Mouse (Mus musculus) forebrain, embryonic 11.5 days (tissue): ENCODE measurements around the gene Gm30083. TPM values are rescaled to one million over a fixed set of nuclear protein-coding genes. Genes with fewer than 3 reads are reported as not detected.

Experiments
- ATAC-seq: fragments of 200-750 bp; cut with Nextera tagmentation; replicated peaks from 2 replicates; pipeline ENCODE4 v1.8.0; 2017; ENCODE audit warnings: moderate TSS enrichment; ENCODE audit not compliant: low FRiP score
- DNase-seq: peaks from one replicate; pipeline ENCODE4 v3.0.0-alpha.2; 2017; ENCODE audit warnings: low spot score
- H3K27ac ChIP-seq: fragments of 300-500 bp; sonication (generic); 2 replicates; pipeline ENCODE4 v1.5.1; 2014; ENCODE audit warnings: low read depth, low read length
- H3K27me3 ChIP-seq: fragments of 300-500 bp; sonication (generic); 2 replicates; pipeline ENCODE4 v1.6.1; 2014; ENCODE audit warnings: mild to moderate bottlenecking, low read length, mixed read lengths; ENCODE audit not compliant: control insufficient read depth, insufficient read depth
- H3K36me3 ChIP-seq: fragments of 300-500 bp; sonication (generic); 2 replicates; pipeline ENCODE4 v1.6.1; 2014; ENCODE audit warnings: mild to moderate bottlenecking, low read length, moderate library complexity, mixed read lengths; ENCODE audit not compliant: control insufficient read depth, insufficient read depth
- H3K4me1 ChIP-seq: fragments of 300-500 bp; sonication (generic); replicated peaks from 2 replicates; pipeline ENCODE4 v1.6.1; 2014; ENCODE audit warnings: low read length, mixed read lengths; ENCODE audit not compliant: control insufficient read depth, insufficient read depth
- H3K4me2 ChIP-seq: fragments of 300-500 bp; sonication (generic); 2 replicates; pipeline ENCODE4 v1.6.1; 2014; ENCODE audit warnings: low read depth, mild to moderate bottlenecking, low read length, moderate library complexity, mixed read lengths; ENCODE audit not compliant: severe bottlenecking
- H3K4me3 ChIP-seq: fragments of 300-500 bp; sonication (generic); 2 replicates; pipeline ENCODE4 v1.5.1; 2014; ENCODE audit warnings: low read depth, low read length
- H3K9ac ChIP-seq: fragments of 300-500 bp; sonication (generic); 2 replicates; pipeline ENCODE4 v1.6.1; 2014; ENCODE audit warnings: low read length
- H3K9me3 ChIP-seq: fragments of 300-500 bp; sonication (generic); 2 replicates; pipeline ENCODE4 v1.6.1; 2016; ENCODE audit warnings: low read length, mixed read lengths; ENCODE audit not compliant: control insufficient read depth
- WGBS: fragments of 180-500 bp; shearing (Covaris S2); extraction: QIAGEN DNeasy Blood & Tissue Kit; methylation state at CpG from one replicate; pipeline ENCODE4 v1.1.7; 2014; 5-methylcytosine and 5-hydroxymethylcytosine counted together
- polyA plus RNA-seq: library from polyadenylated mRNA; unstranded; fragments of >200 nt; fragmentation: Nextera tagmentation; extraction: Ambion mirVana; gene quantifications from 2 replicates; pipeline ENCODE4 v1.2.1, GENCODE M21; 2014

Gm30083 gene
- polyA plus RNA-seq, 1 experiment from 2014 or later: not detected

GRCm38 (mm10) chr14:33978604-33979059 lies 36.4 kb downstream of the Gm30083 start, which contains the start of gene Zfp488:
Zfp488 (minus strand) TSS chr14:33978764.
- peak within 1 kb of the TSS; percentile 33 for H3K9ac ChIP-seq
- no peaks in the 10 kb centered on the region for H3K27me3 ChIP-seq
- DNase-seq (peak; percentile 63), ATAC-seq (peak; percentile 67)
- H3K27ac ChIP-seq: no peak within 1 kb of the TSS
- peak within 1 kb of the TSS; percentile 26 for H3K4me3 ChIP-seq
- H3K36me3 ChIP-seq: no peaks in the 10 kb centered on the region
- H3K4me1 ChIP-seq: no peaks in the 10 kb centered on the region
- H3K9me3 ChIP-seq: no peaks in the 10 kb centered on the region
- WGBS: 2% methylated on average over 25 of the region's 25 CpGs
- H3K4me2 ChIP-seq: peak within 1 kb of the TSS; percentile 55

GRCm38 (mm10) chr14:33977748-33978147 lies 37.2 kb downstream of the Gm30083 start:
- H3K36me3 ChIP-seq: no peaks in the 10 kb centered on the region
- no peak for DNase-seq
- no peak for ATAC-seq
- H3K27me3 ChIP-seq: no peaks in the 10 kb centered on the region
- no peak overlapping the region for H3K9ac ChIP-seq
- H3K27ac ChIP-seq: no peak overlapping the region
- 47% methylated on average over 7 of the region's 7 CpGs for WGBS
- no peaks in the 10 kb centered on the region for H3K9me3 ChIP-seq
- H3K4me3 ChIP-seq: no peak overlapping the region
- no peaks in the 10 kb centered on the region for H3K4me1 ChIP-seq
- H3K4me2 ChIP-seq: no peak overlapping the region

- ATAC-seq: no peak
- Histone ChIP-seq H3K36me3 (no peaks in the 10 kb centered on the region), H3K9me3 (no peaks in the 10 kb centered on the region), H3K27ac (no peak overlapping the region), H3K9ac (no peak overlapping the region), H3K4me2 (no peak overlapping the region), H3K4me3 (no peak overlapping the region), H3K4me1 (no peaks in the 10 kb centered on the region), H3K27me3 (no peaks in the 10 kb centered on the region)
- DNase-seq: no peak
- WGBS: 59% methylated on average over 5 of the region's 5 CpGs
Measured at GRCm38 (mm10) chr14:33974752-33975151, 40.2 kb downstream of the Gm30083 start.

- Histone ChIP-seq H3K4me3 (no peak overlapping the region), H3K27ac (no peak overlapping the region), H3K4me2 (no peak overlapping the region), H3K27me3 (no peaks in the 10 kb centered on the region), H3K4me1 (no peaks in the 10 kb centered on the region), H3K36me3 (no peaks in the 10 kb centered on the region), H3K9ac (no peak overlapping the region), H3K9me3 (no peaks in the 10 kb centered on the region)
- DNase-seq (no peak), ATAC-seq (no peak)
- WGBS: 55% methylated on average over 7 of the region's 7 CpGs
Measured at GRCm38 (mm10) chr14:33972679-33973078, 42.3 kb downstream of the Gm30083 start.

GRCm38 (mm10) chr14:33965675-33966074 lies 49.3 kb downstream of the Gm30083 start:
- Histone ChIP-seq H3K27ac (no peak overlapping the region), H3K4me2 (no peak overlapping the region), H3K4me1 (no peaks in the 10 kb centered on the region), H3K9ac (no peak overlapping the region), H3K36me3 (no peaks in the 10 kb centered on the region), H3K27me3 (no peaks in the 10 kb centered on the region), H3K4me3 (no peak overlapping the region), H3K9me3 (no peaks in the 10 kb centered on the region)
- ATAC-seq: no peak
- DNase-seq: no peak
- 68% methylated on average over 7 of the region's 7 CpGs for WGBS

- Histone ChIP-seq H3K4me2 (no peak overlapping the region), H3K36me3 (no peaks in the 10 kb centered on the region), H3K4me1 (no peaks in the 10 kb centered on the region), H3K9ac (no peak overlapping the region), H3K27me3 (no peaks in the 10 kb centered on the region), H3K4me3 (no peak overlapping the region), H3K27ac (no peak overlapping the region), H3K9me3 (no peaks in the 10 kb centered on the region)
- WGBS: 13% methylated on average over 9 of the region's 9 CpGs
- DNase-seq: peak; percentile 67
- no peak for ATAC-seq
Measured at GRCm38 (mm10) chr14:33959341-33959740, 55.6 kb downstream of the Gm30083 start.

GRCm38 (mm10) chr14:33958841-33959240 lies 56.1 kb downstream of the Gm30083 start:
- H3K4me1 ChIP-seq: no peaks in the 10 kb centered on the region
- H3K9ac ChIP-seq: no peak overlapping the region
- H3K36me3 ChIP-seq: no peaks in the 10 kb centered on the region
- H3K27me3 ChIP-seq: no peaks in the 10 kb centered on the region
- WGBS: 78% methylated on average over 3 of the region's 3 CpGs
- H3K9me3 ChIP-seq: no peaks in the 10 kb centered on the region
- no peak overlapping the region for H3K27ac ChIP-seq
- H3K4me3 ChIP-seq: no peak overlapping the region
- H3K4me2 ChIP-seq: no peak overlapping the region
- ATAC-seq (no peak), DNase-seq (no peak)

- 88% methylated on average over 4 of the region's 4 CpGs for WGBS
- DNase-seq (no peak), ATAC-seq (no peak)
- Histone ChIP-seq H3K9ac (no peak overlapping the region), H3K4me2 (no peak overlapping the region), H3K27me3 (no peaks in the 10 kb centered on the region), H3K4me3 (no peak overlapping the region), H3K27ac (no peak overlapping the region), H3K4me1 (no peaks in the 10 kb centered on the region), H3K9me3 (no peaks in the 10 kb centered on the region), H3K36me3 (no peaks in the 10 kb centered on the region)
Measured at GRCm38 (mm10) chr14:33958186-33958585, 56.8 kb downstream of the Gm30083 start.

GRCm38 (mm10) chr14:33956055-33956454 lies 58.9 kb downstream of the Gm30083 start:
- Histone ChIP-seq H3K4me3 (no peak overlapping the region), H3K27me3 (no peaks in the 10 kb centered on the region), H3K9me3 (no peaks in the 10 kb centered on the region), H3K9ac (no peak overlapping the region), H3K4me1 (no peaks in the 10 kb centered on the region), H3K27ac (no peak overlapping the region), H3K36me3 (no peaks in the 10 kb centered on the region), H3K4me2 (no peak overlapping the region)
- no peak for DNase-seq
- WGBS: 76% methylated on average over 13 of the region's 13 CpGs
- no peak for ATAC-seq
